Mouse (Mus musculus) CH12.LX (cell line): ENCODE measurements at regions not wholly inside any gene's neighbourhood (a gene's known extent, or its start where the extent isn't known, plus 50 kb on each side); places are given as distances from the start of the nearest gene placed in this dataset.

Experiments used
- DNase-seq: peaks from one replicate; pipeline ENCODE4 v3.0.0-alpha.2; 2013; ENCODE audit errors: extremely low read depth
- H3K27ac ChIP-seq: 2 replicates; pipeline ENCODE4 v1.5.1; 2012; ENCODE audit warnings: low read depth, mild to moderate bottlenecking, control low read depth, moderate library complexity; ENCODE audit not compliant: insufficient read depth
- H3K27me3 ChIP-seq: replicated peaks from 2 replicates; pipeline ENCODE3; 2012; ENCODE audit warnings: inconsistent platforms
- H3K36me3 ChIP-seq, 2 experiments: replicated peaks in 1 of 2; 2 replicates each; pipeline versions ENCODE3 to v1.6.1; 2012; ENCODE audit warnings: inconsistent platforms in 1 of 2, low read length in 1 of 2, mild to moderate bottlenecking in 1 of 2, mixed read lengths in 1 of 2, moderate library complexity in 1 of 2; ENCODE audit not compliant: control insufficient read depth in 1 of 2, insufficient read depth in 1 of 2
- H3K4me1 ChIP-seq, 2 experiments: 2 replicates each; pipeline ENCODE4 v1.6.1; 2012; ENCODE audit warnings: inconsistent platforms in 1 of 2, moderate library complexity in 1 of 2; ENCODE audit not compliant: insufficient read depth in 2 of 2, control insufficient read depth in 1 of 2
- H3K4me2 ChIP-seq: 2 replicates; pipeline ENCODE4 v1.6.1; 2012; ENCODE audit warnings: low read depth, mild to moderate bottlenecking, control low read depth; ENCODE audit not compliant: poor library complexity, insufficient read depth, severe bottlenecking
- H3K4me3 ChIP-seq, 3 experiments: fragments of 150-350 bp in 1 of 3; sonication (generic) in 1 of 3; replicated peaks in 1 of 3; 2 replicates each; pipeline versions ENCODE3 to v1.5.1; 2011 to 2012; ENCODE audit warnings: low read depth in 2 of 3, low read length in 2 of 3, mild to moderate bottlenecking in 2 of 3, moderate library complexity in 2 of 3, control low read depth in 1 of 3, improper control_type of control experiment in 1 of 3, inconsistent platforms in 1 of 3, mixed read lengths in 1 of 3; ENCODE audit not compliant: poor library complexity in 1 of 3
- H3K79me2 ChIP-seq: replicated peaks from 2 replicates; pipeline ENCODE4 v1.6.1; 2012; ENCODE audit warnings: mild to moderate bottlenecking, moderate library complexity; ENCODE audit not compliant: control insufficient read depth, poor library complexity, insufficient read depth, severe bottlenecking; ENCODE audit errors: extremely low read depth
- H3K9ac ChIP-seq: 2 replicates; pipeline ENCODE4 v1.6.1; 2012; ENCODE audit warnings: low read depth, mild to moderate bottlenecking, control low read depth, moderate library complexity; ENCODE audit not compliant: insufficient read depth
- H3K9me3 ChIP-seq: replicated peaks from 2 replicates; pipeline ENCODE3; 2012; ENCODE audit warnings: low read length, inconsistent platforms, mixed read lengths
- BHLHE40 ChIP-seq: IDR thresholded peaks from 2 replicates; pipeline ENCODE4 v1.6.1; 2011; ENCODE audit warnings: mild to moderate bottlenecking, low read depth, low read length, improper control_type of control experiment
- CHD1 ChIP-seq: IDR thresholded peaks from 2 replicates; pipeline ENCODE4 v1.6.1; 2012; ENCODE audit warnings: low read depth, low read length, improper control_type of control experiment, inconsistent platforms
- E2F4 ChIP-seq: IDR thresholded peaks from 2 replicates; pipeline ENCODE4 v1.6.1; 2011; ENCODE audit warnings: low read depth, low read length, improper control_type of control experiment; ENCODE audit not compliant: insufficient replicate concordance
- ELF1 ChIP-seq: IDR thresholded peaks from 2 replicates; pipeline ENCODE4 v1.6.1; 2014; ENCODE audit warnings: low read depth, mild to moderate bottlenecking, inconsistent platforms, low read length, improper control_type of control experiment
- EP300 ChIP-seq: IDR thresholded peaks from 2 replicates; pipeline ENCODE4 v1.6.1; 2011; ENCODE audit warnings: low read length, improper control_type of control experiment
- ETS1 ChIP-seq: conservative IDR thresholded peaks from 2 replicates; pipeline ENCODE4 v1.6.1; 2012; ENCODE audit warnings: low read depth, mild to moderate bottlenecking, inconsistent platforms, low read length, improper control_type of control experiment, moderate library complexity
- GABPA ChIP-seq: IDR thresholded peaks from 2 replicates; pipeline ENCODE4 v1.6.1; 2012; ENCODE audit warnings: low read depth, low read length, improper control_type of control experiment, inconsistent platforms; ENCODE audit not compliant: insufficient replicate concordance
- JUN ChIP-seq: IDR thresholded peaks from 2 replicates; pipeline ENCODE4 v1.6.1; 2011; ENCODE audit warnings: low read depth, mild to moderate bottlenecking, low read length, improper control_type of control experiment, moderate library complexity; ENCODE audit not compliant: insufficient read depth
- MAFK ChIP-seq: IDR thresholded peaks from 2 replicates; pipeline ENCODE4 v1.6.1; 2011; ENCODE audit warnings: low read length, improper control_type of control experiment; ENCODE audit not compliant: insufficient replicate concordance
- MAZ ChIP-seq: IDR thresholded peaks from 2 replicates; pipeline ENCODE4 v1.6.1; 2012; ENCODE audit warnings: low read depth, mild to moderate bottlenecking, inconsistent platforms, low read length, improper control_type of control experiment, moderate library complexity
- MXI1 ChIP-seq: IDR thresholded peaks from 2 replicates; pipeline ENCODE4 v1.6.1; 2011; ENCODE audit warnings: mild to moderate bottlenecking, low read depth, low read length, improper control_type of control experiment
- MYC ChIP-seq: IDR thresholded peaks from 2 replicates; pipeline ENCODE4 v1.6.1; 2011; ENCODE audit warnings: low read depth, mild to moderate bottlenecking, improper control_type of control experiment, low read length
- NELFE ChIP-seq: IDR thresholded peaks from 2 replicates; pipeline ENCODE4 v1.6.1; 2011; ENCODE audit warnings: low read depth, low read length, improper control_type of control experiment
- NRF1 ChIP-seq: IDR thresholded peaks from 2 replicates; pipeline ENCODE4 v1.6.1; 2014; ENCODE audit warnings: low read depth, mild to moderate bottlenecking, inconsistent platforms, low read length, improper control_type of control experiment, moderate library complexity
- POLR2A ChIP-seq: IDR thresholded peaks from 2 replicates; pipeline ENCODE4 v1.6.1; 2011; ENCODE audit warnings: low read depth, mild to moderate bottlenecking, improper control_type of control experiment, low read length
- POLR2AphosphoS2 ChIP-seq: IDR thresholded peaks from 2 replicates; pipeline ENCODE4 v1.6.1; 2011; ENCODE audit warnings: low read depth, low read length, improper control_type of control experiment
- RCOR1 ChIP-seq: conservative IDR thresholded peaks from 2 replicates; pipeline ENCODE4 v1.6.1; 2012; ENCODE audit warnings: low read depth, mild to moderate bottlenecking, inconsistent platforms, low read length, improper control_type of control experiment
- TBP ChIP-seq: conservative IDR thresholded peaks from 2 replicates; pipeline ENCODE4 v1.6.1; 2011; ENCODE audit warnings: low read depth, low read length, improper control_type of control experiment
- TCF12 ChIP-seq: IDR thresholded peaks from 2 replicates; pipeline ENCODE4 v1.6.1; 2014; ENCODE audit warnings: low read depth, mild to moderate bottlenecking, inconsistent platforms, low read length, improper control_type of control experiment
- UBTF ChIP-seq: IDR thresholded peaks from 2 replicates; pipeline ENCODE4 v1.6.1; 2012; ENCODE audit warnings: low read depth, mild to moderate bottlenecking, inconsistent platforms, low read length, improper control_type of control experiment, moderate library complexity
- USF1 ChIP-seq: IDR thresholded peaks from 2 replicates; pipeline ENCODE4 v1.6.1; 2014; ENCODE audit warnings: low read depth, mild to moderate bottlenecking, inconsistent platforms, low read length, improper control_type of control experiment
- USF2 ChIP-seq: conservative IDR thresholded peaks from 2 replicates; pipeline ENCODE4 v1.6.1; 2011; ENCODE audit warnings: low read depth, low read length, improper control_type of control experiment
- dilution Hi-C: fragments of 300-500 bp; cut with MboI; formaldehyde crosslinking; loops from 2 replicates; pipeline ENCODE4 v1.14.3; 2020; ENCODE audit warnings: low sequenced_read_pairs; ENCODE audit not compliant: extremely low pct_unique_long_range_greater_than_20kb, extremely low pct_ligation_motif_present
- in situ Hi-C: fragments of 300-500 bp; cut with MboI; formaldehyde crosslinking; loops from 3 replicates; pipeline ENCODE4 v1.14.3; 2019; ENCODE audit warnings: low sequenced_read_pairs, low pct_ligation_motif_present, low pct_unique_long_range_greater_than_20kb, mixed read lengths

DNA sequence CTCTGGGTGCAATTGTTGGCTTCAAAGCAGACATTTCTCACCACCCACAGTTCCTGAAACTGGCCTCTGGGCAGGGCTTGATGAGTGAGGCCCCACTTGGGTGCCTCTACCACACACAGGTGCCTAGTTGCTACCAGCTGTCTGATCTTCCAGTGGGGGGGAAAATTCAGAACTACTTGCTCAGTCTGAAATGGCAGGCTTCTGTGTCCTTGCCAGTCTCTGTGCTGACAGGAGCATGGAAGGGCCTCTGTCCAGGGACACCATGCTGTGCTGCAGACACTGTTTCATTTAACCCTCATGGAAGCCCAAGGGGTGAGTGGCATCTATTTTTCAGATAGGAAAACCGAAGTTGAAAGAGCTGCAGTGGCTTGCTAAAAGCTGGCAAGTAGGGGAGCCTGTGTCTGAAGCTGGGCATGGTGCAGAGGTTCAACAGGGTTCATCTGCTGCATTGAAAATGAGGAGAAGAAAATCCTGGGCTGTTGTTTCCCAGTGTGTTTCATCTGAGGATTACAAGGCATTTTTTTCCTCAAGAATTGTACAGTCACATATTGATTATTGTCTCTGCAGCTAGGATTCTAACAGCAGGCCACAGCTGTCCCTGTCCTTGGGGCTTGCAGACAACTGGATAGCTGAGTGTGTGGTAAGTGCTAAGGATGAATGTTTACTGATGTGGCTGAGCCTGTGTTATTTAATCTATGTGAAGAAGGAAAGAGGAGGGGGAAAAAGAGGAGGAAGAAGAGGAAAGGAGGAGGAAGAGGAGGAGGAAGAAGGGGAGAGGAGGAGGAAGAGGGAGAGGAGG, 78.4 kb upstream of the Gadd45a start:
- Histone ChIP-seq H3K4me2 (no peak overlapping the region), H3K27me3 (no peaks in the 10 kb centered on the region), H3K36me3 (no peaks in the 10 kb centered on the region), H3K27ac (no peak overlapping the region), H3K4me1 (peaks cover 3 to 10% of the 10 kb centered on the region in 2 experiments; a peak in 2 of 4 replicates), H3K9ac (no peak overlapping the region), H3K4me3 (no peak overlapping the region), H3K79me2 (no peaks in the 10 kb centered on the region), H3K9me3 (no peaks in the 10 kb centered on the region)
- in situ Hi-C loops (no loop called here), dilution Hi-C loops (no loop called here)
- DNase-seq: no peak
- TF ChIP-seq TBP (no peak), MYC (no peak), POLR2A (no peak), MXI1 (no peak), MAFK (no peak), RCOR1 (no peak), NELFE (no peak)

DNA sequence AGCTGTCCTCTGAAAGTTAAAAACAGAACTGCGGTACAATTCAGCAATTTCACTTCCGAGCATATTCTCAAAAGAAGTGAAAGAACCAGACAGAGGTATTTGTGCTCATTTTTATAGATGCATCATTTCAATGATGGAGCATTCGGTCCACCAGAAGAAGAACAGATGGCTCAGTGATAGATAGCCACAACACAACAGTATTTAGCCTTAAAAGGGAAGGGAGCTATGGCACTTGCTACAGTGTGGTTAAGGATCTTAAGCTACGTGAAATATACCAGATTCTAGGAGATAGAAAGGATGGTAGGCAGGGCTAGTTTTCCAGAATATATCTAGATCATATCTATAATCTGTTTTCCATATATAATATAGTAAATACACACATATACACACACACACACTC, 77.5 kb upstream of the Gadd45a start:
- no peak overlapping the region for H3K4me2 ChIP-seq
- H3K27me3 ChIP-seq: no peaks in the 10 kb centered on the region
- H3K36me3 ChIP-seq: no peaks in the 10 kb centered on the region
- dilution Hi-C loops (no loop called here), in situ Hi-C loops (no loop called here)
- no peak overlapping the region for H3K4me3 ChIP-seq
- H3K9me3 ChIP-seq: no peaks in the 10 kb centered on the region
- TF ChIP-seq TCF12: no peak
- no peak for TF ChIP-seq E2F4
- no peak for DNase-seq
- H3K27ac ChIP-seq: no peak overlapping the region
- peaks cover 3 to 10% of the 10 kb centered on the region in 2 experiments; a peak in 2 of 4 replicates for H3K4me1 ChIP-seq
- no peak overlapping the region for H3K9ac ChIP-seq
- no peaks in the 10 kb centered on the region for H3K79me2 ChIP-seq

DNA sequence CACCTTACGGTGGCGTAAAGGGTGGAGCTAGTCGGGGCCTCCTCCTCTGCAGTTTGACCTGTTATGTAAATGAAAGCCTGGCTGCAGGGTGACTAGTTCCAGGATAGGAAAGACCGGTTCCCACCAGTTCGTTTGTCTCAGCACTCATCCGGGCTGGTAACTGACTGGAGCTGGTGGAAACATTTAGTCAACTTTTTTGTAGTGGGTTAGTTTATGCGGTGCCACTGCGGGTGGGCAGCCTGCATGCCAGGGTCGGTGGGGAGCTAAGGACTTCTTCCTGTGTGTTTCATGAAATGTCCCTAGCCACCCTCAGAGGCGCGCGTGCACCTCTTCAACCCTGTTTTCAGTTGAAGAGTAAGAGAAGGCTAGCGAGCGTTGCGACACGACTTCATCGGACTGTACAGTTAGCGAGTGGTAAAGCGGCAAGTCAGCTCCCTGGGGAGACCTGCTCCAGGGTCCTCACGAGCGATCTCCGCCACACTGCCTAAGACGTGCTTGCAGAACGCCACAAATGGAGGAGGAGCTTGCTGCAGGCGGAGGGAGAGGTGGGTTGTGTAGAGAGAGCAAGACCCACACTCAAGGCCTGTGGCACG, 76.5 kb upstream of the Gadd45a start:
- no peak for DNase-seq
- H3K4me2 ChIP-seq: no peak overlapping the region
- no peaks in the 10 kb centered on the region for H3K27me3 ChIP-seq
- H3K9me3 ChIP-seq: no peaks in the 10 kb centered on the region
- TF ChIP-seq NRF1 (no peak), USF1 (no peak), MAZ (no peak), POLR2AphosphoS2 (no peak), MAFK (no peak), UBTF (no peak), ETS1 (no peak), MXI1 (no peak), CHD1 (no peak), GABPA (no peak), USF2 (no peak), ELF1 (no peak), EP300 (no peak), MYC (no peak), POLR2A (no peak), JUN (no peak), BHLHE40 (no peak)
- dilution Hi-C loops: no loop called here
- H3K27ac ChIP-seq: no peak overlapping the region
- no peak overlapping the region for H3K4me3 ChIP-seq
- peaks cover 3 to 10% of the 10 kb centered on the region in 2 experiments; a peak in 2 of 4 replicates for H3K4me1 ChIP-seq
- no peak overlapping the region for H3K9ac ChIP-seq
- no peaks in the 10 kb centered on the region for H3K36me3 ChIP-seq
- in situ Hi-C loops: no loop called here
- no peaks in the 10 kb centered on the region for H3K79me2 ChIP-seq
